Mouse (Mus musculus): ENCODE data around the gene Rtkn.
A peak's percentile ranks its signal among the peaks of the same experiment; 100 is the strongest.

Gene Rtkn

GRCm38 (mm10) chr6:83134951-83135513, at the start of gene Rtkn:
Gene Rtkn (plus strand): TSS chr6:83135463.
- no peak for DNase-seq (ENCODE audit: low spot score in 2 of 2)

GRCm38 (mm10) chr6:83086121-83087035, 48.9 kb upstream of the Rtkn start, which contains the start of gene Lbx2:
Gene Lbx2 (plus strand): TSS chr6:83086367.
- no peak for DNase-seq (ENCODE audit: low spot score in 2 of 2)

GRCm38 (mm10) chr6:83087205-83087925, 47.9 kb upstream of the Rtkn start:
- no peak for DNase-seq (ENCODE audit: low spot score in 2 of 2)

GRCm38 (mm10) chr6:83087926-83088260, 47.4 kb upstream of the Rtkn start:
- DNase-seq (ENCODE audit: low spot score in 2 of 2) = no peak

- DNase-seq (ENCODE audit: low spot score in 2 of 2) = no peak
These were observed 42.7 kb upstream of the Rtkn start for GRCm38 (mm10) chr6:83092416-83093127.

GRCm38 (mm10) chr6:83095968-83096367, 39.3 kb upstream of the Rtkn start:
- no peak for DNase-seq (ENCODE audit: low spot score in 2 of 2)

- no peak for DNase-seq (ENCODE audit: low spot score in 2 of 2)
These were observed 36.9 kb upstream of the Rtkn start for GRCm38 (mm10) chr6:83098411-83098810.

- peak; percentile 89 to 91 for DNase-seq (ENCODE audit: low spot score in 2 of 2)
These were observed 34.0 kb upstream of the Rtkn start, which contains the start of the genes Ccdc142 and Gm42688 for GRCm38 (mm10) chr6:83101316-83101687. Gene Ccdc142 (plus strand): TSS chr6:83101601. Gene Gm42688 (plus strand): TSS chr6:83101617.

GRCm38 (mm10) chr6:83101688-83102556, 33.3 kb upstream of the Rtkn start:
- peak; percentile 74 to 90 for DNase-seq (ENCODE audit: low spot score in 2 of 2)

GRCm38 (mm10) chr6:83103130-83103650, 32.1 kb upstream of the Rtkn start:
- no peak for DNase-seq (ENCODE audit: low spot score in 2 of 2)

- DNase-seq (ENCODE audit: low spot score in 2 of 2) = no peak
These were observed 31.1 kb upstream of the Rtkn start for GRCm38 (mm10) chr6:83104158-83104557.

GRCm38 (mm10) chr6:83107566-83108400, 27.5 kb upstream of the Rtkn start:
- peak; percentile 90 to 97 for DNase-seq (ENCODE audit: low spot score in 2 of 2)

GRCm38 (mm10) chr6:83108762-83109668, 26.2 kb upstream of the Rtkn start, which contains the start of gene Mrpl53:
Gene Mrpl53 (plus strand): TSS chr6:83109040.
- peak; percentile 81 to 90 for DNase-seq (ENCODE audit: low spot score in 2 of 2)

- DNase-seq (ENCODE audit: low spot score in 2 of 2) = peak in 1 of 2 experiments; percentile 53
These were observed 23.6 kb upstream of the Rtkn start for GRCm38 (mm10) chr6:83111510-83112136.

GRCm38 (mm10) chr6:83115011-83115671, 20.1 kb upstream of the Rtkn start, which contains the start of gene Mogs:
Gene Mogs (plus strand): TSS chr6:83115496.
- DNase-seq (ENCODE audit: low spot score in 2 of 2) = peak; percentile 93 to 97

- DNase-seq (ENCODE audit: low spot score in 2 of 2) = peak in 1 of 2 experiments; percentile 76
These were observed 19.4 kb upstream of the Rtkn start for GRCm38 (mm10) chr6:83115682-83116372.
